Mouse (Mus musculus): ENCODE measurements around the gene Atrn. TPM values are rescaled to one million over a fixed set of nuclear protein-coding genes. Genes with fewer than 3 reads are reported as not detected.

The Atrn gene
- polyA plus RNA-seq, 1 experiment from 2014 or later = 3.0 TPM

- WGBS (ENCODE audit: insufficient replicate concordance) = under 1% methylated on average over 57 of the region's 58 CpGs
- Histone ChIP-seq H3K27me3 (ENCODE audit: control insufficient read depth, insufficient read depth, low read depth, low read length) (no peaks in the 10 kb centered on the region), H3K9me3 (replicated peaks; ENCODE audit: control insufficient read depth, low read length) (no peaks in the 10 kb centered on the region), H3K4me1 (ENCODE audit: control insufficient read depth, low read depth, low read length) (peaks cover 16% of the 10 kb centered on the region), H3K4me3 (ENCODE audit: low read depth, low read length) (peak overlapping the region; percentile 96), H3K9ac (ENCODE audit: low read depth, low read length) (peak overlapping the region; percentile 93), H3K27ac (ENCODE audit: low read length) (peak overlapping the region; percentile 69), H3K36me3 (ENCODE audit: control insufficient read depth, insufficient read depth) (no peaks in the 10 kb centered on the region), H3K4me2 (ENCODE audit: low read depth, low read length) (peak overlapping the region; percentile 92)
- ATAC-seq (ENCODE audit: low read depth) = peak; percentile 36
Measured at GRCm38 (mm10) chr2:130906584-130907315, 455 bp downstream of the Atrn start.

- 51% methylated on average over 1 of the region's 1 CpGs for WGBS (ENCODE audit: insufficient replicate concordance)
- Histone ChIP-seq H3K27ac (ENCODE audit: low read length) (no peak overlapping the region), H3K4me2 (ENCODE audit: low read depth, low read length) (no peak overlapping the region)
Measured at GRCm38 (mm10) chr2:130911691-130912090, 5.4 kb downstream of the Atrn start.

GRCm38 (mm10) chr2:130914873-130915272 lies 8.6 kb downstream of the Atrn start:
- H3K4me2 ChIP-seq (ENCODE audit: low read depth, low read length) = no peak overlapping the region
- no peaks in the 10 kb centered on the region for H3K36me3 ChIP-seq (ENCODE audit: control insufficient read depth, insufficient read depth)
- no peaks in the 10 kb centered on the region for H3K27me3 ChIP-seq (ENCODE audit: control insufficient read depth, insufficient read depth, low read depth, low read length)
- no peak overlapping the region for H3K27ac ChIP-seq (ENCODE audit: low read length)
- no peak overlapping the region for H3K9ac ChIP-seq (ENCODE audit: low read depth, low read length)
- H3K9me3 ChIP-seq (replicated peaks; ENCODE audit: control insufficient read depth, low read length) = no peaks in the 10 kb centered on the region
- no peaks in the 10 kb centered on the region for H3K4me1 ChIP-seq (ENCODE audit: control insufficient read depth, low read depth, low read length)
- H3K4me3 ChIP-seq (ENCODE audit: low read depth, low read length) = no peak overlapping the region
- 77% methylated on average over 1 of the region's 1 CpGs for WGBS (ENCODE audit: insufficient replicate concordance)
- no peak for ATAC-seq (ENCODE audit: low read depth)

More at GRCm38 (mm10) chr2:130911691-130912090, 5.4 kb downstream of the Atrn start:
- no peaks in the 10 kb centered on the region for H3K36me3 ChIP-seq (ENCODE audit: control insufficient read depth, insufficient read depth)
- H3K4me3 ChIP-seq (ENCODE audit: low read depth, low read length) = no peak overlapping the region
- H3K4me1 ChIP-seq (ENCODE audit: control insufficient read depth, low read depth, low read length) = peaks cover 13% of the 10 kb centered on the region
- H3K9me3 ChIP-seq (replicated peaks; ENCODE audit: control insufficient read depth, low read length) = no peaks in the 10 kb centered on the region
- H3K9ac ChIP-seq (ENCODE audit: low read depth, low read length) = no peak overlapping the region
- no peak for ATAC-seq (ENCODE audit: low read depth)
- no peaks in the 10 kb centered on the region for H3K27me3 ChIP-seq (ENCODE audit: control insufficient read depth, insufficient read depth, low read depth, low read length)

GRCm38 (mm10) chr2:130916521-130917147 lies 10.3 kb downstream of the Atrn start:
- Histone ChIP-seq H3K4me3 (ENCODE audit: low read depth, low read length) (no peak overlapping the region), H3K4me1 (ENCODE audit: control insufficient read depth, low read depth, low read length) (no peaks in the 10 kb centered on the region), H3K27ac (ENCODE audit: low read length) (no peak overlapping the region), H3K4me2 (ENCODE audit: low read depth, low read length) (no peak overlapping the region), H3K9ac (ENCODE audit: low read depth, low read length) (no peak overlapping the region), H3K9me3 (replicated peaks; ENCODE audit: control insufficient read depth, low read length) (no peaks in the 10 kb centered on the region), H3K36me3 (ENCODE audit: control insufficient read depth, insufficient read depth) (no peaks in the 10 kb centered on the region), H3K27me3 (ENCODE audit: control insufficient read depth, insufficient read depth, low read depth, low read length) (no peaks in the 10 kb centered on the region)
- 55% methylated on average over 3 of the region's 3 CpGs for WGBS (ENCODE audit: insufficient replicate concordance)
- ATAC-seq (ENCODE audit: low read depth) = no peak

- Histone ChIP-seq H3K27ac (ENCODE audit: low read length) (no peak overlapping the region), H3K27me3 (ENCODE audit: control insufficient read depth, insufficient read depth, low read depth, low read length) (no peaks in the 10 kb centered on the region), H3K4me3 (ENCODE audit: low read depth, low read length) (no peak overlapping the region), H3K9ac (ENCODE audit: low read depth, low read length) (no peak overlapping the region), H3K4me2 (ENCODE audit: low read depth, low read length) (no peak overlapping the region), H3K36me3 (ENCODE audit: control insufficient read depth, insufficient read depth) (no peaks in the 10 kb centered on the region), H3K9me3 (replicated peaks; ENCODE audit: control insufficient read depth, low read length) (no peaks in the 10 kb centered on the region), H3K4me1 (ENCODE audit: control insufficient read depth, low read depth, low read length) (no peaks in the 10 kb centered on the region)
- WGBS (ENCODE audit: insufficient replicate concordance) = 53% methylated on average over 1 of the region's 1 CpGs
- no peak for ATAC-seq (ENCODE audit: low read depth)
Measured at GRCm38 (mm10) chr2:130917686-130918085, 11.4 kb downstream of the Atrn start.

GRCm38 (mm10) chr2:130919062-130919593 lies 12.8 kb downstream of the Atrn start:
- Histone ChIP-seq H3K9me3 (replicated peaks; ENCODE audit: control insufficient read depth, low read length) (no peaks in the 10 kb centered on the region), H3K36me3 (ENCODE audit: control insufficient read depth, insufficient read depth) (no peaks in the 10 kb centered on the region), H3K4me3 (ENCODE audit: low read depth, low read length) (no peak overlapping the region), H3K4me1 (ENCODE audit: control insufficient read depth, low read depth, low read length) (no peaks in the 10 kb centered on the region), H3K27me3 (ENCODE audit: control insufficient read depth, insufficient read depth, low read depth, low read length) (no peaks in the 10 kb centered on the region), H3K27ac (ENCODE audit: low read length) (no peak overlapping the region), H3K9ac (ENCODE audit: low read depth, low read length) (no peak overlapping the region), H3K4me2 (ENCODE audit: low read depth, low read length) (no peak overlapping the region)
- 67% methylated on average over 5 of the region's 5 CpGs for WGBS (ENCODE audit: insufficient replicate concordance)
- no peak for ATAC-seq (ENCODE audit: low read depth)

GRCm38 (mm10) chr2:130924950-130925349 lies 18.7 kb downstream of the Atrn start:
- Histone ChIP-seq H3K9me3 (replicated peaks; ENCODE audit: control insufficient read depth, low read length) (no peaks in the 10 kb centered on the region), H3K4me2 (ENCODE audit: low read depth, low read length) (no peak overlapping the region)

GRCm38 (mm10) chr2:130928031-130928430 lies 21.7 kb downstream of the Atrn start:
- 69% methylated on average over 4 of the region's 4 CpGs for WGBS (ENCODE audit: insufficient replicate concordance)

More at GRCm38 (mm10) chr2:130924950-130925349, 18.7 kb downstream of the Atrn start:
- no peaks in the 10 kb centered on the region for H3K36me3 ChIP-seq (ENCODE audit: control insufficient read depth, insufficient read depth)
- no peak for ATAC-seq (ENCODE audit: low read depth)
- H3K27ac ChIP-seq (ENCODE audit: low read length) = no peak overlapping the region
- no peak overlapping the region for H3K4me3 ChIP-seq (ENCODE audit: low read depth, low read length)
- no peaks in the 10 kb centered on the region for H3K27me3 ChIP-seq (ENCODE audit: control insufficient read depth, insufficient read depth, low read depth, low read length)
- WGBS (ENCODE audit: insufficient replicate concordance) = 59% methylated on average over 2 of the region's 2 CpGs
- H3K4me1 ChIP-seq (ENCODE audit: control insufficient read depth, low read depth, low read length) = peaks cover 2% of the 10 kb centered on the region; the same call in 1 of the 2 replicates
- no peak overlapping the region for H3K9ac ChIP-seq (ENCODE audit: low read depth, low read length)

GRCm38 (mm10) chr2:130928530-130928929 lies 22.2 kb downstream of the Atrn start:
- ATAC-seq (ENCODE audit: low read depth) = no peak
- Histone ChIP-seq H3K27me3 (ENCODE audit: control insufficient read depth, insufficient read depth, low read depth, low read length) (no peaks in the 10 kb centered on the region), H3K4me2 (ENCODE audit: low read depth, low read length) (no peak overlapping the region), H3K9ac (ENCODE audit: low read depth, low read length) (no peak overlapping the region), H3K4me1 (ENCODE audit: control insufficient read depth, low read depth, low read length) (peaks cover 8% of the 10 kb centered on the region), H3K27ac (ENCODE audit: low read length) (no peak overlapping the region), H3K4me3 (ENCODE audit: low read depth, low read length) (no peak overlapping the region), H3K36me3 (ENCODE audit: control insufficient read depth, insufficient read depth) (no peaks in the 10 kb centered on the region), H3K9me3 (replicated peaks; ENCODE audit: control insufficient read depth, low read length) (no peaks in the 10 kb centered on the region)

More at GRCm38 (mm10) chr2:130928031-130928430, 21.7 kb downstream of the Atrn start:
- Histone ChIP-seq H3K4me3 (ENCODE audit: low read depth, low read length) (no peak overlapping the region), H3K27me3 (ENCODE audit: control insufficient read depth, insufficient read depth, low read depth, low read length) (no peaks in the 10 kb centered on the region), H3K9ac (ENCODE audit: low read depth, low read length) (no peak overlapping the region), H3K9me3 (replicated peaks; ENCODE audit: control insufficient read depth, low read length) (no peaks in the 10 kb centered on the region), H3K27ac (ENCODE audit: low read length) (no peak overlapping the region), H3K4me1 (ENCODE audit: control insufficient read depth, low read depth, low read length) (peaks cover 8% of the 10 kb centered on the region), H3K4me2 (ENCODE audit: low read depth, low read length) (no peak overlapping the region), H3K36me3 (ENCODE audit: control insufficient read depth, insufficient read depth) (no peaks in the 10 kb centered on the region)
- ATAC-seq (ENCODE audit: low read depth) = no peak
